Mouse (Mus musculus) gastrocnemius, adult 18-20 months (tissue): Measurements from ENCODE around the gene Nfx1. TPM values are rescaled to one million over a fixed set of nuclear protein-coding genes. Genes with fewer than 3 reads are reported as not detected.

ENCODE experiments used
- DNase-seq: peaks from one replicate; pipeline ENCODE4 v3.0.0; 2021; ENCODE audit warnings: low spot score
- total RNA-seq, 2 experiments: library from RNA; stranded (reverse); gene quantifications; 2 replicates each; pipeline ENCODE4 v1.2.3; 2021

Nfx1 gene
- total RNA-seq, 2 experiments from 2014 or later: 18.8 to 19.5 TPM

DNA sequence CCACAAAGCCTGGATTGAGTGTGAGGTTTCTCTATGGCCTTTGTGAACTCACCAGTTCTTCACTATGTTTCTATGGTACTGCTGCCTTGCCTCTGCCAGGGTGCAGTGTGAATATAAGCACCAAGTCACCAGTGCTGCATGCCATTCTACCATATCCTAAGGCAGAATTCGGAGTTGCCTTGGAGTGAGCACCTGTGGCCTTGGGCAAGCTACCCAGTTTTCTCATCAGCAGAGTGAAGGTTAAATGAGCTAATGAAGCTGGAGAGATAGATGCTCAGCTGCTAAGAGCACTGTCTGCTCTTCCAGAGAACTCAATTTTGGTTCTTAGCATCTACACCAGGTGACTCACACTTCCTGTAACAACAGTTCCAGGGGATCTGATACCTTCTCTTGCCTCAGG is 3.3 kb downstream of the Nfx1 start:
- DNase-seq: no peak

DNA sequence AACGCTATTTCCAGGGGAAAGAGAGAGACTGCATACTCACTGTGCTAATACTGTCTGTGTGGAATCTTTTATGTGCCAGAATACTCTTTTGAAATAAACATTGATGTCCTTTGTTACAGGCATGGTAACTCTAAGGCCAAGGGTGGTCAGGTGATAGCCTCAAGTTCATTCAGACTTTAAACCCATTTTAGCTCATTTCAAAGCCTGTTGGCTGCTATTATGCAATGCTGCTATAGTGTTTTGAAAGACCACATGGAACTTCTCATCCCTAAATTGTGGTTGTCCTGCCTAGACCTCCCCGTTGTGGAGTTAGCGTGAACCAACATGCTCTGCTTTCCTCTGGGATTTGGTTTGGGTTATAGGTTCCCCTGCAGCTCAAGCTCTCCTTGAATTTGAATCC is 5.0 kb downstream of the Nfx1 start:
- DNase-seq: no peak

DNA sequence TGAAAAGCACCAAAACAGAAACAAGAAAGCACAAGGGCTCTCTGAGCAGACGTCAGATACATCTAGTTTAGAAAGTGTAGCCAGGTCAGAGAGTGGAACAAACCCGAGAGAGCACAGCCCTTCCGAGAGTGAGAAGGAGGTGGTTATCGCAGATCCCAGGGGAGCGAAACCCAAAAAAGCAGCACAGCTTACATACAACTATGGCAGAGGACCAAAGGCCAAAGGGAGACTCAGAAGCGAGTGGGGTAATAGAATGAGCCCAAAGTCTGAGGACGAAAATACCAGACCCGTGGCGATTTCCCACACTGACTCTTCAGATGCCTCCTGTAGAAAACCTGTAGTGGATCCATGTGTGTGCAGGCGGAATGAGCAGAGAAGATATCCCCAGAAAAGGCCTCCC is 5.9 kb downstream of the Nfx1 start:
- DNase-seq: no peak

DNA sequence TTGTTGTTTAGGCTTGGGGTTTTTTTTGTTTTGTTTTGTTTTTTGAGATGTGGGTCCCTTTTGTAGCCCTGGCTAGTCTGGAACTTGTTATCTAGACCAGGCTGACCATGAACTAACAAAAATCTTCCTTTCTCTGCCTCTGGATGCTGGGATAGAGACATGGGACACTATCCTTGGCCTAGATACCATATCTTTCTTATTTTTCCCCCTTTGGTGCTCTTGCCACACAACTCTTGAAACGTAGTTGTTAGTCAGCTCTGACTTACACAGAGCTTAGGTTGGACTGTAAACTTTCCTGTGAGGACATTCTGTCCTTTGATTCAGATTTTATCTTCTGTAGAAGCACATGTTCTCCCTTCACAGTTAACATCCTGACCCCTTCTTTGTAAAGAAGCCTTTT is 8.7 kb downstream of the Nfx1 start:
- DNase-seq: no peak

GRCm38 (mm10) chr4:40982486-40982885 is 11.8 kb downstream of the Nfx1 start:
- DNase-seq: no peak

DNA sequence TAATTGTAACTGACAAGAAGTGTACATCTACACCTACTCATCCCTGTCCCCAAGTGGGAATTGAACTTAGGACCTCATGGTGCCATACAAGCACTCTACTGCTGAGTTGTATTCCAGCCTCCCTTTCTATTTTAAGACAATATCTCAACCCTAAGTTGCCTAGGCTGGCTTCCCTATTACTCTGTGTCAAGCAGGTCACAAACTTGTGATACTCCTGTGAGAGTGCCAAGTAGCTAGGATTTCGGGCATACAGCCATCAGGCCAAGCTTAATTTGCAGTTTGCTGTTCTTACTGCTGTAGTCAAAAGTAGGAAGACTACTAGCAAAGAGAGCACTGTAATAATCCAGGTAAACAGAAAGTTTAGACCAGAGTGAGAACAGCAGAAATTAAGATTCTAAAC is 13.0 kb downstream of the Nfx1 start:
- peak; percentile 89 for DNase-seq

DNA sequence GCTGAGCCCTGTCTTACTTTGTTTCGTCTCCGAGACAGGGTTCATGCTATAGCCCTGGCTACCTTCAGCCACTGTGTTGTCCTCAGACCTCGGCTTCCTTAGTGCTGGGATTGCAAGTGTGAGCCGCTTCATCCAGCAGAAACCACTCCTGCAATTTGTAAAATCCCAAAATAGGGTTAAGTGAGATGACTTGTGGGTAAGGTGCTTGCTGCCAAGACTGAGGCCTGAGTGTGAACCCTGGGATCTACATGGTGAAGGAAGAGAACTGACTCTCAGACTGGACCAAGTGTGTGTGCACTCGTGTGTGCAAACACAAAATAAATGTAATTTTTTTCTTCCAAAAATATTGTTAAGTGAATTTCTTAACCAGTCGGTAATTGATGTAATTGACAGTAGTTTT is 18.9 kb downstream of the Nfx1 start:
- DNase-seq: no peak

- no peak for DNase-seq
Measured at GRCm38 (mm10) chr4:40996302-40996701, 25.6 kb downstream of the Nfx1 start.

- DNase-seq: no peak
Measured at GRCm38 (mm10) chr4:40997916-40998315, 27.2 kb downstream of the Nfx1 start.

DNA sequence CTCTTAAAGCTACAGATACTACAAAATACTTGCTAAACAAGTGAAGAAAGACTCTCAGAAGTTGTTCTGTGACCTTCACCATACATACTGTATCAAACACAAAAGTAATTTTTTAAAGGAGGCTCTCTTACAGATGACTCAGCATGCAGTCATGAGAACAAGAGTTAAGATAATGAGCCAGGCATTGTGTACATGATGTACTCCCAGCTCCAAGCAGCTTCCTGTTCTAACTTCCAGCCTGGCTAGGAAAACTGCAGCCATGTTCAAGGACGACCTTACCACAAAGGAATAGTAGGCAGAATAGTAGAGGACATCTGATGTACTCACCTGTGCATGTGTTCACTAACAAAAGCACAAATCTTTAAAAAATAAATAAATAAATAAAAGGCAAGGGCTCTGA is 29.6 kb downstream of the Nfx1 start:
- no peak for DNase-seq

GRCm38 (mm10) chr4:41000842-41001639 is 30.3 kb downstream of the Nfx1 start:
- no peak for DNase-seq

- DNase-seq: no peak
Measured at GRCm38 (mm10) chr4:41013351-41013750, 42.6 kb downstream of the Nfx1 start.

DNA sequence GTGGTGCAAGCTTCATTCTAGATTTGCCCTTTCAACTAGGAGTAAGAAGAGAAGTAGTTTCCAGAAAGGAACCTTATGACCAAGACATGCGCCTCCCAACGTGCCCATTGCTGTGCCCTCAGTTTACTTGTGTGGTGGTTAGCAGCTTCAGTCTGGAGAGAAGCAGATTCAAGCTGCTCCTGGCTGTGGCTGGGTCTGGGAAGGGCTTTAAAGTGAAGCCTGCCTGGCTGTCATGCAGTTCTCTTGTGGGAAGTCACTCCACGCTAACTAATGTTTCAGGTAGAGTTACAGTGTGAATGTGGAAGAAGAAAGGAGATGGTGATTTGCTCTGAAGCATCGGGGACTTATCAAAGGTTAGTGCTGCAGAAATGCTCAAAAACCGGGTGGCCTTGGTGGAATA is 45.1 kb downstream of the Nfx1 start:
- no peak for DNase-seq

- no peak for DNase-seq
Measured at GRCm38 (mm10) chr4:41021094-41021493, 50.4 kb downstream of the Nfx1 start.

DNA sequence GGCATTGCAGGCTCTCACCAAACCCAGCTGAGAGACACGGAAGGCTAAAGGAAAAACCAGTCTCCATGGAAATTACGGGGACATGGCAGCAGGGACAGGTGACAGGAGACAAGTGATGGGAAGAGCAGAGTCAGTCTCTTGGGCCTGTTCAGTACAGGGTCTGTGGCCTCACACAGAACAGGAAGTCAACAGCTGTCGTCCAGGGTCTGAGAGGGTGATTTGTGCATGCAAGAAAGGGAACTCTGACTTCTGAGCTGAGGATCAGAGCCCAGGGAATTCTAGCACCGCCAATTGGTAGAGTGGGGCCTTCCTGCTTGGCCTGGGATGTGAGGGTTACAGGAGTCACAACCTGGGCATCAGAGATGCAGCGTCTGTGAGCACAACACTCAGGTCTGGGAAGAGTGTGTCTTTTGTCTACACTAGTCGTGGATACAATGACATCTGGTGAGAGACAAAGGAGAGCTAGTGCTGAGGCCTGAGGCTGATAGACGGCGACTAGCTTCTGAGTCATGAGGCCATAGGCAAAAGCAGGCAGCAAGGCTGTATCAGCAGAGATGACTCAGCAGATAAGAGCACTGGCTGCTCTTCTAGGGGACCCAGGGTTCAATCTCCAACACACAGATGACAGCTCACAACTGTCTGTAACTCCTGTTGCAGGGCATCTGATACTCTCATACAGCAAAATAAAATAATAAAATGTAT is 55.5 kb downstream of the Nfx1 start:
- DNase-seq: no peak

- DNase-seq: no peak
Measured at GRCm38 (mm10) chr4:41027872-41028271, 57.2 kb downstream of the Nfx1 start.

- DNase-seq: no peak
Measured at GRCm38 (mm10) chr4:41028272-41028671, 57.6 kb downstream of the Nfx1 start.

DNA sequence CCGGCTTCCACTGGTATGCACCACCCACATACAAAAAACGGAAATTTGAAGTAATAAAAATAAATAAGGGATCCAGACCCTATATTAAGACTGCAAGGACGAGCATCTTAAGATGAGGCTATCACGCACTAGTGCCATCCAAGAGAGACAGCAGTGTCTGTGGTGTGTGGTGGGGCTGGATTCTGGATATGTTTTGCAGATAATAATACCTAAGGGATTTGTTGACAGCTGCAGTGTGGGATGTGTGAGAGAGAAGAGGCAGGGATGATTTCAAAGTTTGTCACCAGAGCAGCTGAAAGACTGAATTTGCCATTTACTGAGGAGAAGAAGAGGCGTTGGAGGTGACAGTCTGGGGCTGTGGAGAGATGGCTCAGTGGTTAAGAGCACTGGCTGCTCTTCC is 58.7 kb downstream of the Nfx1 start:
- no peak for DNase-seq

- DNase-seq: peak; percentile 34
Measured at GRCm38 (mm10) chr4:41031242-41031641, 60.5 kb downstream of the Nfx1 start.

DNA sequence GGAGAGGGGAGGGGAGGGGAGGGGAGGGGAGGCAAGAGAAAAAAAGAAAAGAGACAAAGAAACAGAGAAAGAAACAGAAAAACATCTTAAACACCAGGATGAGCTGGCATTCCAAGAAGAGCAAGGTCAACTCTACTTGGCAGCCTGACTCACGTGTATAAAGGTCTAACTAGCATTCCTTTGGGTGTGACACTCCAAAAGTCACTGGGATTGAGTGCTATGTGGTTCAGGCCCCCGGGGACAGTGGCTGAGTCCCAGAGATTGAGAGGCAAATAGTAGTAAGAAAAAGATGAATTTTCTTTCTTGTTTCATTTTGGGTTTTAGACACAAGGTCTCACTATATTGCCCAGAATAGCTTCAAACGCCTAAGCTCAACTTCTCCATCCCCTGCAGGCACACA is 67.2 kb downstream of the Nfx1 start:
- no peak for DNase-seq

DNA sequence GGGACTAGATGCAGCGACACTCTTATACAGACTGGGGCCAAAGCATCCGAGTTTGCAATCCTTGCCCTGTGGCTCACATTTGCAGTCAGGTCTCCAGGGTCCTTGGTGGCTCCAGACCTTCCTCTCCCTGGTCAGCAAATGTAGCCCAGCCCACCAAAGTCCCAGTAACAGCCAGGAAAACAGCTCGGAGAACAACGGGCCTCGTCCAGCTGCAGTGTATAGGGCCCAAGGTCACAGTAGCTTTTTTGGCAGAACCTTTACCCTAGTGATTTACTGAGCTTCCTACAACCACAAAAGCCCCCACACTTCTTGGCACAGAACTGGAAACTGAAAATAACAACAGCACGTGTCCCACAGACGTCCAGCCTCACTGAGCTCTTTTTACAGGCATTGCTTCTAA is 70.3 kb downstream of the Nfx1 start:
- no peak for DNase-seq

DNA sequence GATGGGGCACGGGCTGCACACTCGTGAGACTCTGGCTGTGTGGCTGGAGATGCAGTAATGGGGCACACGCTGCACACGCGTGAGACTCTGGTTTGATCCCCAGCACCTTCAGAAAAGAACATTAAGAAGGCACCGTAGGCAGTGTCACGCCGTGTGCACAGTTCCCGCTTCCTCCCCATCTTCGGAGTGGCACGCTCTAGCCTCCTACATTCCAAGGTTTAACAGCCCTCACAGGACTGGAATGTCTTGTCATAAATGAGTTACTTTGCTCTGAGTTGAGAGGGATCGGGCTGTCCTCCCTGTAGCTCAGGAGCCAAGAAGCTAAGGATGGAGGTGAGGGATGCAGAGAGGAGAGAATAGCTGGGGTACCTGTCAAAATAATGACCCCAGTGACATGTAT is 72.2 kb downstream of the Nfx1 start:
- no peak for DNase-seq

DNA sequence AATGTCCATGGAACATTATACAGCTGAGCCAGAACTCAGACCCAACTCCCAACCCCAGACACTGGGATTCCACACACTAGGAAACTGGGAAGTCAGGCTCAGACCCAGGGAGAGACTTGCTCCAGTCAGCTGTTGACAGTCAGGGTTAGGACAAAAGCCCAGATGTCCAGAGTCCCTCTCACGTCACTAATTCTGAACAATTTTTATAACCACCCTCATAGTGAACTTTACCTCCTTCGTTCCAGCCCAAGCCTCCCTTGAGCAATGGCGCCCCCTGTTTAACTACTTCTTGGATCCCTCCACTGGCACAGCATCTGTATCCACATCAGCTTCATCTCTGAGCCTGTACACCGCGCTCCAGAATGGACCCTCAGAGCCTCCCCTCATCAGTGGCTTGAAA is 73.3 kb downstream of the Nfx1 start:
- no peak for DNase-seq
